12 mouse cellular contexts compared by ENCODE assay signal in the genomic region with DNA sequence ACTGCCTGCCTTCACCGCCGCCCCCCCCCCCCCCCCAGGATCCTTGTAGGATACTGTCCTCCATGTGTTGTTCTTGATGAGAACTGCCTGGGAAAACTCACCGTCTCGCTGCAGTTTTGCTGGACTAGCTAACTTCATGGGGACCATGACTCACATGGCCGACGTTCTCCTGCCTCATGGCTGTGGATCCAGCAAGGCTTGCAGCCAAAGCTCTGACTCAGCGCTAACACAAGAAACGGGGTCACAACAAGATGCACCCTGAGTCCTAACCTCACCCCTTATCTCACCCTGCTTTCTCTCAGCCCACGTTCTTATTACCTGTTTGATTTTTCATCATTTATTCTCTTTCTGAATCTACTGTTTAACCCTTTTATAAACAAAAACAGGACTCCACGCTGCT. TPM values are rescaled to one million over a fixed set of nuclear protein-coding genes. Genes with fewer than 3 reads are reported as not detected.
A peak's percentile ranks its signal among the peaks of the same experiment; 100 is the strongest.
DNase-seq lines count a peak whose midpoint lies in the region; ATAC-seq and TF ChIP-seq lines count a peak whose summit lies in the region.
"Had no signal": no experiment of that assay in that cellular context is flagged by ENCODE, and none has a peak within 500 bp of the region (broad histone marks: within the 10 kb centered on the region; RNA-seq: fewer than 3 reads in every experiment).

No protein-coding gene starts in this region.

- H3K4me1 ChIP-seq in lung, adult 2 months (ENCODE audit: control insufficient read depth, insufficient read depth, low read length), result no peaks in the 10 kb centered on the region
- H3K4me1 ChIP-seq: forebrain, embryonic 13.5 days; midbrain, embryonic 12.5 days had no signal

- peak; percentile 54; the same call in 1 of the 2 replicates for ATAC-seq in frontal cortex, adult (ENCODE audit: low TSS enrichment)
- ATAC-seq: forebrain, embryonic 13.5 days had no signal

- no peak overlapping the region for H3K4me3 ChIP-seq in lung, adult 2 months (replicated peaks; ENCODE audit: extremely low read depth, low read depth, low read length)
- H3K4me3 ChIP-seq: forebrain, embryonic 13.5 days; hindbrain, embryonic 10.5 days; midbrain, embryonic 12.5 days had no signal

- WGBS in lung, adult 2 months, result 61% methylated on average over 10 of the region's 10 CpGs

- no peak for TF ChIP-seq CTCF in lung, adult 2 months (IDR thresholded peaks at IDR 0.05; ENCODE audit: insufficient read depth, low read length)

- TF ChIP-seq POLR2A in lung, adult 2 months (IDR thresholded peaks at IDR 0.05; ENCODE audit: borderline replicate concordance, extremely low read depth, low read depth, low read length), result no peak

- no peak for DNase-seq in frontal cortex, postnatal 10 days (ENCODE audit: low spot score in 2 of 2)
- DNase-seq in lung, postnatal 10 days, result peak; percentile 23
- DNase-seq in lung, adult 2 months, result no peak
- peak; percentile 89 for DNase-seq in fibroblast of lung, adult 2 months (ENCODE audit: low read depth)
- peak; percentile 45 to 59 for DNase-seq in kidney, postnatal 36 days
- DNase-seq in thymus, postnatal 10 days (ENCODE audit: low spot score in 2 of 2), result no peak
- no peak for DNase-seq in cerebellum, adult 11 months
- DNase-seq: thymus, postnatal 25 days had no signal

RNA-seq across cellular contexts. Expression of a gene that starts 56.2 kb away (rescaled TPM):
- polyA plus RNA-seq in lung, adult 2 months (2012; rRNA removed), result 5.2 and 6.5 TPM in 2 replicates

Comparison
In these comparisons a context has a peak if more than half of its experiments do, and no peak if none do; other contexts are left out.
1. DNase-seq: peak in lung, postnatal 10 days (single experiment), fibroblast of lung, adult 2 months (single experiment) and kidney, postnatal 36 days (2 of 2); none in frontal cortex, postnatal 10 days (0 of 2), lung, adult 2 months (single experiment), thymus, postnatal 10 days (0 of 2) and cerebellum, adult 11 months (single experiment).